Mouse (Mus musculus) C2C12 (cell line): ENCODE measurements around the gene Ttll8. TPM values are rescaled to one million over a fixed set of nuclear protein-coding genes. Genes with fewer than 3 reads are reported as not detected.

Experiments
- H3K27me3 ChIP-seq: one replicate; pipeline ENCODE4 v1.6.1; 2011; ENCODE audit not compliant: control insufficient read depth, insufficient read depth, insufficient read length
- H3K36me3 ChIP-seq: one replicate; pipeline ENCODE4 v1.6.1; 2011; ENCODE audit not compliant: control insufficient read depth, insufficient read depth
- H3K4me3 ChIP-seq: one replicate; pipeline ENCODE4 v1.5.1; 2011; ENCODE audit warnings: mild to moderate bottlenecking, control low read depth; ENCODE audit not compliant: poor library complexity, insufficient read depth, severe bottlenecking
- H3K79me2 ChIP-seq: one replicate; pipeline ENCODE4 v1.6.1; 2011; ENCODE audit not compliant: control insufficient read depth, insufficient read depth
- H3K79me3 ChIP-seq: one replicate; pipeline ENCODE4 v1.6.1; 2011; ENCODE audit warnings: low read depth, control low read depth
- H3ac ChIP-seq: one replicate; pipeline ENCODE3; 2011; ENCODE audit warnings: low read depth; ENCODE audit not compliant: control insufficient read depth, insufficient read length
- CEBPB ChIP-seq: IDR thresholded peaks from one replicate; pipeline ENCODE4 v1.6.1; 2011; ENCODE audit warnings: low read depth, mild to moderate bottlenecking, control low read depth, moderate library complexity
- CTCF ChIP-seq: IDR thresholded peaks from one replicate; pipeline ENCODE4 v1.5.1; 2011; ENCODE audit not compliant: control insufficient read depth, insufficient read depth, insufficient read length
- FOSL1 ChIP-seq: IDR thresholded peaks from one replicate; pipeline ENCODE4 v1.8.0; 2011; ENCODE audit warnings: mild to moderate bottlenecking, low read length; ENCODE audit not compliant: poor library complexity, insufficient read depth, severe bottlenecking
- MAX ChIP-seq: IDR thresholded peaks from one replicate; pipeline ENCODE4 v1.6.1; 2011; ENCODE audit warnings: mild to moderate bottlenecking, control low read depth
- MYOD1 ChIP-seq: IDR thresholded peaks from one replicate; pipeline ENCODE4 v1.6.1; 2011; ENCODE audit warnings: low read depth; ENCODE audit not compliant: control insufficient read depth, insufficient read length
- MYOG ChIP-seq: IDR thresholded peaks from one replicate; pipeline ENCODE4 v1.6.1; 2011; ENCODE audit not compliant: control insufficient read depth, insufficient read length; ENCODE audit errors: extremely low read depth
- USF1 ChIP-seq: IDR thresholded peaks from one replicate; pipeline ENCODE4 v1.6.1; 2011; ENCODE audit warnings: low read depth, mild to moderate bottlenecking, control low read depth, moderate library complexity
- polyA plus RNA-seq: library from polyadenylated mRNA; unstranded; fragments of >200 nt; fragmentation: generic; extraction: Trizol; gene quantifications from one replicate; pipeline ENCODE4 v1.2.1, GENCODE M21; 2012; ENCODE audit warnings: missing spikeins

Gene Ttll8
- polyA plus RNA-seq, 1 experiment: not detected

- H3K36me3 ChIP-seq: no peaks in the 10 kb centered on the region
- no peak overlapping the region for H3K4me3 ChIP-seq
- no peak for TF ChIP-seq MYOD1
- no peak for TF ChIP-seq CTCF
- peak; percentile 21 for TF ChIP-seq CEBPB
- no peak for TF ChIP-seq FOSL1
- H3ac ChIP-seq: no peak overlapping the region
- no peaks in the 10 kb centered on the region for H3K79me2 ChIP-seq
- no peaks in the 10 kb centered on the region for H3K79me3 ChIP-seq
- peaks cover 49% of the 10 kb centered on the region for H3K27me3 ChIP-seq
These were observed 62.6 kb downstream of the Ttll8 start for GRCm38 (mm10) chr15:88891676-88892040.

- Histone ChIP-seq H3K4me3 (no peak overlapping the region), H3K79me3 (no peaks in the 10 kb centered on the region), H3ac (peak overlapping the region; percentile 44), H3K36me3 (no peaks in the 10 kb centered on the region), H3K79me2 (no peaks in the 10 kb centered on the region), H3K27me3 (peaks cover 44% of the 10 kb centered on the region)
- TF ChIP-seq FOSL1: no peak
- TF ChIP-seq MYOD1: no peak
These were observed 63.2 kb downstream of the Ttll8 start for GRCm38 (mm10) chr15:88890751-88891675.

DNA sequence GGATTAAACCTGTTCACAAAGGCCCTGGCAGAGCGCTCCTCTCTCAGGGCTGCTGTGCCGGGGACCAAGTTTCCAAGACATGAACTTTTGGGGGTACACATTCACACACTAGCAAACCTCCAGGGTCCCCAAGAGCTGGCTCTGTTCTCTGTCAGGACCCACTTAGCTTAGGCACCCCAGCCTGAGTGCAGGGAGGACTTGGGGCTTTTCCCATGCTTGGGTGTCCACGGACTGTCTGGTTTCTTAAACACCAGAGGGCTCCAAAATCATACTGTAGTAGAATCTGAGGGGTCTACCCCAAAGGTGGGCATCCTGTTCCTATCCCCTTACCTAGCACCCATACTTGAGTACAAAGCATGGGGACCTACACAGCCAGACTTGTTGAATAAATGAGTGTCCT is 64.2 kb downstream of the Ttll8 start:
- peaks cover 43% of the 10 kb centered on the region for H3K27me3 ChIP-seq
- H3K36me3 ChIP-seq: no peaks in the 10 kb centered on the region
- TF ChIP-seq MAX: no peak
- TF ChIP-seq CTCF: no peak
- TF ChIP-seq FOSL1: no peak
- TF ChIP-seq MYOD1: no peak
- no peak for TF ChIP-seq CEBPB
- no peak for TF ChIP-seq MYOG
- no peak for TF ChIP-seq USF1
- no peak overlapping the region for H3K4me3 ChIP-seq
- H3ac ChIP-seq: no peak overlapping the region
- H3K79me2 ChIP-seq: no peaks in the 10 kb centered on the region
- H3K79me3 ChIP-seq: no peaks in the 10 kb centered on the region

DNA sequence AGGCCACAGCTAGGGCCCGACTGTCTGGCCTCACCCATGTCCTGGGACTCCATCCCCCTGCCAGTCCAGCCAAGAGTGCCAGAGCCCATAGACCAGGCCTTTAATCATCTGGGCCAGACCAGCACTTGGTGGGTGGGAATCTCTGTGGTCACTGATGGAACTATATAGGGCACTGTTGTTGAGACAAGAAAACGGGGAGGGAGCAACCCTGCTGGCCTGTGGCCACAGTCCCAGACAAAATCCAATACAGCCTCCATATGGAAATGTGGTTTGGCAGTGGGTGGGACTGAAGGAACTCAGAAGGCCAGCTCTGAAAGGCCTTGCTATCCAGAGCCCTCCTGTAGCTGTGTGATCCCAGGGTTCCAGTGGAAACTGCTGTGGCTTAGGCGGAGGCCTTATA is 65.2 kb downstream of the Ttll8 start:
- H3K79me3 ChIP-seq: no peaks in the 10 kb centered on the region
- no peak overlapping the region for H3K4me3 ChIP-seq
- H3K79me2 ChIP-seq: no peaks in the 10 kb centered on the region
- peaks cover 33% of the 10 kb centered on the region for H3K27me3 ChIP-seq
- TF ChIP-seq MYOG (no peak), MYOD1 (no peak), CEBPB (no peak), FOSL1 (no peak), CTCF (no peak), USF1 (no peak), MAX (no peak)
- no peak overlapping the region for H3ac ChIP-seq
- H3K36me3 ChIP-seq: no peaks in the 10 kb centered on the region

DNA sequence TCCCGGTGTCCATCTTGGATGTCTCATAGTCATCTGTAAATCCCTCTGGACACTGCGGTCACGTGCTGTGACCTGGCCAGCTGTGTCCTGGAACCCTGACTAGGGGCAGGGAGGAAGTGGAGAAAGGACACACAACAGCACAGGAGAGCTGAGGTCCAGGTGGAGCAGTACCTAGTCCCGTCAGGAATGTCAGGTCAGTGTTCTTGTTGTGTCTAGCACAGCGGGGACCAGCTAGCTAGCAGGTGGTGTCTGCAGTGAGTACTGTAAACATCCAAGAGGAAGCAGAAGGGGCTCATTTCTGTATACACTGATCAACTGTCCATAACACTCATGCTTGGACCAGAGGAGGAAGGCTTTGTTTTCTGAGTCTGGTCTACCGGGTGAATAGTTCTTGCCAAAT is 68.8 kb downstream of the Ttll8 start:
- Histone ChIP-seq H3K79me3 (no peaks in the 10 kb centered on the region), H3K36me3 (no peaks in the 10 kb centered on the region), H3K27me3 (peaks cover 13% of the 10 kb centered on the region), H3K79me2 (no peaks in the 10 kb centered on the region), H3K4me3 (no peak overlapping the region), H3ac (no peak overlapping the region)
- TF ChIP-seq MAX (no peak), USF1 (peak; percentile 39)

DNA sequence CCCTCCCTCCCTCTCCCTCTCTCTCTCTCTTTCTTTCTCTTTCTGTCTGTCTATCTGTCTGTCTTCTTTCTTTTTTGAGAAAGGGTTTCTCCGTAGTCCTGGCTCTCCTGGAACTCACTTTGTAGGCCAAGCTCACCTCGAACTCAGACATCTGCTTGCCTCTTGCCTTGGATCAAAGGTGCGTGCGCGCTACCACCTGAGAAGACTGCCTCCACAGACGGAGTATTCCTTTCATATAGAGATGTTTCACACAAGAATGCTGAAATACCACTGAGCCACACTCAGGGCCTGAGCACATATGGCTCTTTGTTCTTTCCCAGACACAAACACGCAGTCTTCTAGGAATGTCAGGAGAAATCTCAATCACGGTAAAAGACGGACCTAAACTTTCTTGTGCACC is 70.9 kb downstream of the Ttll8 start:
- Histone ChIP-seq H3ac (no peak overlapping the region), H3K79me3 (no peaks in the 10 kb centered on the region), H3K79me2 (no peaks in the 10 kb centered on the region), H3K4me3 (no peak overlapping the region), H3K27me3 (peaks cover 13% of the 10 kb centered on the region), H3K36me3 (no peaks in the 10 kb centered on the region)
- TF ChIP-seq MYOD1 (no peak), MYOG (no peak), USF1 (no peak), MAX (no peak), FOSL1 (no peak), CTCF (no peak), CEBPB (no peak)
